Comparison of ENCODE assay signal across 15 mouse cellular contexts in the genomic region with DNA sequence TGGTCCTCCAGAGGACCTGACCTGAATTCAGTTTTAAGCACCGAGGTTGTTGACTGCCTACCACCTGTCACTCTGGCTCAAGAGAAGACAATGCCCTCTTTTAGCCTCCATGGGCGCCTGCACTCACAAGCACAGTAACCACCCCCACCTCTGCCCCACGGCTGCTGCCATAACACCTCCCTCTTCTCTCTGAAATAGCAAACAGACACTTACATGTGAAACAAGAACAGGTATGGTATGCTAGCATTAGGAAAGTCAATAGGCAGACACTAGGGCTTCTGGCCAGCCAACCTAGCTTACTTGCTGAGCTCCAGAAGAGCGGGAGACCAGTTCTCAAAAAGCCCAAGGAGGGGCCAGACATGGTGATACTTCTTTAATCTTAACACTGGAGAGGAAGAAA.
"Had no signal": no experiment of that assay in that cellular context is flagged by ENCODE, and none has a peak within 500 bp of the region (broad histone marks: within the 10 kb centered on the region; RNA-seq: fewer than 3 reads in every experiment).

No protein-coding gene starts in this region.

- H3K4me3 ChIP-seq: neural tube, embryonic 15.5 days; stomach, embryonic 15.5 days had no signal

- H3K4me1 ChIP-seq: neural tube, embryonic 15.5 days; stomach, embryonic 15.5 days had no signal

- H3K9me3 ChIP-seq: neural tube, embryonic 15.5 days; stomach, embryonic 15.5 days had no signal

- DNase-seq: retina, postnatal 1 day; right cerebral cortex, adult 18-20 months; right cerebral cortex, postnatal 14 days; right cerebral cortex, postnatal 25 days; right cerebral cortex, postnatal 4 days; spleen, adult 18-20 months; thymus, adult 18-20 months; thymus, adult 2 months; thymus, postnatal 14 days; thymus, postnatal 25 days; thymus, postnatal 36 days; thymus, postnatal 4 days had no signal

- H3K4me2 ChIP-seq: neural tube, embryonic 15.5 days; stomach, embryonic 15.5 days had no signal

- H3K27ac ChIP-seq: neural tube, embryonic 15.5 days; stomach, embryonic 15.5 days; stomach, postnatal 0 days had no signal

- H3K27me3 ChIP-seq: neural tube, embryonic 15.5 days; stomach, embryonic 15.5 days had no signal

- H3K9ac ChIP-seq: neural tube, embryonic 15.5 days; stomach, embryonic 15.5 days had no signal
